Mouse (Mus musculus) gastrocnemius, postnatal 10 days (tissue): ENCODE measurements at regions not wholly inside any gene's neighbourhood (a gene's known extent, or its start where the extent isn't known, plus 50 kb on each side); places are given as distances from the start of the nearest gene placed in this dataset.

Source experiments
- DNase-seq: peaks from one replicate; pipeline ENCODE4 v3.0.0; 2021; ENCODE audit warnings: mixed read lengths

- DNase-seq: no peak
Measured at GRCm38 (mm10) chr14:108334879-108335278, 579.1 kb downstream of the Slitrk1 start.

GRCm38 (mm10) chr14:108326425-108326824, 587.5 kb downstream of the Slitrk1 start:
- DNase-seq: no peak

GRCm38 (mm10) chr14:108323364-108324037, 590.5 kb downstream of the Slitrk1 start:
- DNase-seq: no peak

GRCm38 (mm10) chr14:108307627-108308026, 606.3 kb downstream of the Slitrk1 start:
- no peak for DNase-seq

GRCm38 (mm10) chr14:108279630-108280029, 634.3 kb downstream of the Slitrk1 start:
- DNase-seq: no peak

GRCm38 (mm10) chr14:108261083-108261482, 652.9 kb downstream of the Slitrk1 start:
- DNase-seq: no peak

GRCm38 (mm10) chr14:108247365-108247764, 666.6 kb downstream of the Slitrk1 start:
- DNase-seq: no peak

- DNase-seq: no peak
Measured at GRCm38 (mm10) chr14:108225483-108226124, 688.4 kb downstream of the Slitrk1 start.

- no peak for DNase-seq
Measured at GRCm38 (mm10) chr14:108209246-108209645, 704.7 kb downstream of the Slitrk1 start.

- no peak for DNase-seq
Measured at GRCm38 (mm10) chr14:108199133-108199532, 714.8 kb downstream of the Slitrk1 start.

- DNase-seq: no peak
Measured at GRCm38 (mm10) chr14:108180920-108181319, 733.0 kb downstream of the Slitrk1 start.

- no peak for DNase-seq
Measured at GRCm38 (mm10) chr14:108175275-108175860, 738.6 kb downstream of the Slitrk1 start.

GRCm38 (mm10) chr14:108152981-108153380, 761.0 kb downstream of the Slitrk1 start:
- no peak for DNase-seq

- DNase-seq: no peak
Measured at GRCm38 (mm10) chr14:108123147-108123546, 790.8 kb downstream of the Slitrk1 start.

- no peak for DNase-seq
Measured at GRCm38 (mm10) chr14:108105009-108105408, 808.9 kb downstream of the Slitrk1 start.

- peak; percentile 15 for DNase-seq
Measured at GRCm38 (mm10) chr14:108090965-108091364, 823.0 kb downstream of the Slitrk1 start.

GRCm38 (mm10) chr14:108049997-108050396, 864.0 kb downstream of the Slitrk1 start:
- DNase-seq: no peak

- DNase-seq: no peak
Measured at GRCm38 (mm10) chr14:108035959-108036358, 878.0 kb downstream of the Slitrk1 start.

- no peak for DNase-seq
Measured at GRCm38 (mm10) chr14:108034162-108034561, 879.8 kb downstream of the Slitrk1 start.

GRCm38 (mm10) chr14:108022551-108022950, 891.4 kb downstream of the Slitrk1 start:
- DNase-seq: no peak

- DNase-seq: no peak
Measured at GRCm38 (mm10) chr14:108022066-108022465, 891.9 kb downstream of the Slitrk1 start.

GRCm38 (mm10) chr14:108021331-108021730, 892.6 kb downstream of the Slitrk1 start:
- DNase-seq: no peak

GRCm38 (mm10) chr14:107987752-107988285, 926.1 kb downstream of the Slitrk1 start:
- no peak for DNase-seq
